Mouse (Mus musculus) spleen, adult 2 months (tissue): ENCODE measurements around the gene Slco1a4.

ENCODE experiments used
- CTCF ChIP-seq: fragments of 200-500 bp; IDR thresholded peaks from 2 replicates; pipeline ENCODE4 v1.5.1; 2011; ENCODE audit warnings: mild to moderate bottlenecking, inconsistent platforms; ENCODE audit not compliant: insufficient read depth, insufficient read length, insufficient replicate concordance; ENCODE audit errors: extremely low read depth
- POLR2A ChIP-seq: fragments of 200-500 bp; IDR thresholded peaks from 2 replicates; pipeline ENCODE4 v1.6.1; 2011; ENCODE audit warnings: low read depth, low read length, inconsistent platforms

DNA sequence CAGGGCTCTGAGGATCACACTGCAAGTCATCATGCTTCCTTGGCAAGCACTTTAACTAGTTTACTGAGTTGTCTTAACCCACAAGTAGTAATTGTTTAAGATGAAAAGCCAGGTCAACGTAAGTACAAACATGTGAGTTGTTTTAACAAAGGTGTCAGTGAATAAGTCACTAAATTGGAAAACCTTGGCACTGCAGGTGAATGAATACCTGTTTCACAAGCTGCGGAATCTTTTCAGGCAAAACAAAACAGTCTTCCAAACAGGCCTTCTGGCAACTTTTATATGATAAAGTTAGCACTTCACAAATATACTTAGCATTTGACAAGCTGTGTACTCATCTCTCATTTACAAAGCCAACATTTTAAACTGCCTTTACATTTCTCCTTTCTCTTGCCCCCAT is 15.7 kb upstream of the Slco1a4 start:
- TF ChIP-seq CTCF (no peak), POLR2A (no peak)
